16 mouse cellular contexts compared by ENCODE assay signal in genomic region chr9:84108534-84108933, GRCm38 (mm10).
"Had no signal": no experiment of that assay in that cellular context is flagged by ENCODE, and none has a peak within 500 bp of the region (broad histone marks: within the 10 kb centered on the region; RNA-seq: fewer than 3 reads in every experiment).

No protein-coding gene starts in this region.

- DNase-seq: retina, postnatal 1 day; right cerebral cortex, adult 18-20 months; right cerebral cortex, postnatal 14 days; right cerebral cortex, postnatal 25 days; right cerebral cortex, postnatal 4 days; spleen, adult 18-20 months; thymus, adult 18-20 months; thymus, adult 2 months; thymus, postnatal 14 days; thymus, postnatal 25 days; thymus, postnatal 36 days; thymus, postnatal 4 days had no signal

- H3K27me3 ChIP-seq: neural tube, embryonic 13.5 days; neural tube, embryonic 15.5 days; stomach, embryonic 15.5 days had no signal

- H3K9ac ChIP-seq: neural tube, embryonic 13.5 days; neural tube, embryonic 15.5 days; stomach, embryonic 15.5 days had no signal

- H3K9me3 ChIP-seq: neural tube, embryonic 13.5 days; neural tube, embryonic 15.5 days; stomach, embryonic 15.5 days had no signal

- H3K4me3 ChIP-seq: neural tube, embryonic 13.5 days; neural tube, embryonic 15.5 days; stomach, embryonic 15.5 days had no signal

- H3K27ac ChIP-seq: neural tube, embryonic 13.5 days; neural tube, embryonic 15.5 days; stomach, embryonic 15.5 days; stomach, postnatal 0 days had no signal

- H3K36me3 ChIP-seq: neural tube, embryonic 13.5 days; neural tube, embryonic 15.5 days; stomach, embryonic 15.5 days had no signal
